Mouse (Mus musculus) forebrain, embryonic 15.5 days (tissue): ENCODE measurements around the gene Otop2. TPM values are rescaled to one million over a fixed set of nuclear protein-coding genes. Genes with fewer than 3 reads are reported as not detected.

ENCODE experiments used
- ATAC-seq: fragments of 200-750 bp; cut with Nextera tagmentation; replicated peaks from 2 replicates; pipeline ENCODE4 v1.8.0; 2017; ENCODE audit warnings: mild to moderate bottlenecking, moderate TSS enrichment, moderate library complexity
- H3K27ac ChIP-seq: fragments of 300-500 bp; sonication (generic); replicated peaks from 2 replicates; pipeline ENCODE4 v1.5.1; 2015; ENCODE audit warnings: mild to moderate bottlenecking, inconsistent platforms
- H3K27me3 ChIP-seq: fragments of 300-500 bp; sonication (generic); 2 replicates; pipeline ENCODE4 v1.6.1; 2015; ENCODE audit warnings: inconsistent platforms
- H3K36me3 ChIP-seq: fragments of 300-500 bp; sonication (generic); 2 replicates; pipeline ENCODE4 v1.6.1; 2015; ENCODE audit warnings: mild to moderate bottlenecking, inconsistent platforms
- H3K4me1 ChIP-seq: fragments of 300-500 bp; sonication (generic); 2 replicates; pipeline ENCODE4 v1.6.1; 2015; ENCODE audit warnings: inconsistent platforms
- H3K4me2 ChIP-seq: fragments of 300-500 bp; sonication (generic); replicated peaks from 2 replicates; pipeline ENCODE4 v1.6.1; 2015; ENCODE audit warnings: mild to moderate bottlenecking, inconsistent platforms
- H3K4me3 ChIP-seq: fragments of 300-500 bp; sonication (generic); 2 replicates; pipeline ENCODE4 v1.5.1; 2015; ENCODE audit warnings: mild to moderate bottlenecking, inconsistent platforms
- H3K9ac ChIP-seq: fragments of 300-500 bp; sonication (generic); replicated peaks from 2 replicates; pipeline ENCODE4 v1.6.1; 2015; ENCODE audit warnings: mild to moderate bottlenecking, inconsistent platforms
- H3K9me3 ChIP-seq: fragments of 300-500 bp; sonication (generic); 2 replicates; pipeline ENCODE4 v1.6.1; 2016; ENCODE audit warnings: inconsistent platforms
- WGBS: fragments of 180-500 bp; shearing (Covaris S2); methylation state at CpG from one replicate; pipeline ENCODE4 v1.1.7; 2015; ENCODE audit warnings: mixed read lengths; 5-methylcytosine and 5-hydroxymethylcytosine counted together
- polyA plus RNA-seq: library from polyadenylated mRNA; unstranded; fragments of >200 nt; fragmentation: Nextera tagmentation; extraction: Ambion mirVana; gene quantifications from 2 replicates; pipeline ENCODE4 v1.2.1, GENCODE M21; 2015

Gene Otop2
- polyA plus RNA-seq, 1 experiment from 2014 or later: not detected

DNA sequence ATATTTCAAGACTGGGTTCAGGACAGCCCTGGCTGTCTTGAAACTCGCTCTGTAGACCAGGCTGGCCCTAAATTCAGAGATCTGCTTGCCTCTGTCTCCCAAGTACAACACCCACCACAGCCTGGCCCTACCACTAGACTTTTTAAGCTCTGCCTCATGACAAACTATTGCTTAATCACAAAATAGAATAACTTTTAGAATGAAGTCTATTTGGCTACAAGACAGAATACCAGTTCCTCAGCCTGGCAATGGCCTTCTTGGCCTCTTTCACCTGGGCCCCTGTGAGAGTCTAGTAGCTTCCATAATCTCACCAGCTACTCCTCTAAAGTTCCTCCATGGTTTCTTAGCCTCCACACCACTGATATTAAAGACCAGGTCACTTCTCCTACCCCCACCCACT, 16.6 kb upstream of the Otop2 start:
- 87% methylated on average over 1 of the region's 1 CpGs for WGBS
- Histone ChIP-seq H3K27ac (no peak overlapping the region), H3K4me1 (peaks cover 16% of the 10 kb centered on the region), H3K9me3 (no peaks in the 10 kb centered on the region), H3K36me3 (no peaks in the 10 kb centered on the region), H3K9ac (no peak overlapping the region), H3K4me2 (no peak overlapping the region), H3K4me3 (no peak overlapping the region), H3K27me3 (no peaks in the 10 kb centered on the region)
- no peak for ATAC-seq

DNA sequence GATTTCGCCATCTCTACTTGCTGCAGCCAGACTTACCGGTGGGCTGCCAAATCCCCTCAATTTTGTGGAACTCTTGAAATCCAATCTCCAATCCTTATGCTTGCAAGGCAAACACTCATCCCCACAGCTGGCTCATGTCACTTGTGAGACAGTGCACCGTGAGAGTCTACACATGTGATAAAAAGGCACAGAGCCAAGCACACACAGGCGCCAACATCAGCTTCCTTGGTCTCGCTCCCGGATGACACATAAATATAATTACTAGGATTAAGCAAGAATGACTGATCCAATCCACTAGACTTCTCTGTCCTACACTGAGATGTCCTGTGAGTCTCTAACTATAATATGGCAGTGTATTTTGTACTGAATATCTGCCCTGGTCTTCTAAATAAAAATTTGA, 16.0 kb upstream of the Otop2 start:
- Histone ChIP-seq H3K9ac (no peak overlapping the region), H3K9me3 (no peaks in the 10 kb centered on the region), H3K4me3 (no peak overlapping the region), H3K36me3 (no peaks in the 10 kb centered on the region), H3K4me1 (peaks cover 15% of the 10 kb centered on the region), H3K27ac (no peak overlapping the region), H3K4me2 (no peak overlapping the region), H3K27me3 (no peaks in the 10 kb centered on the region)
- no peak for ATAC-seq
- 69% methylated on average over 6 of the region's 6 CpGs for WGBS

DNA sequence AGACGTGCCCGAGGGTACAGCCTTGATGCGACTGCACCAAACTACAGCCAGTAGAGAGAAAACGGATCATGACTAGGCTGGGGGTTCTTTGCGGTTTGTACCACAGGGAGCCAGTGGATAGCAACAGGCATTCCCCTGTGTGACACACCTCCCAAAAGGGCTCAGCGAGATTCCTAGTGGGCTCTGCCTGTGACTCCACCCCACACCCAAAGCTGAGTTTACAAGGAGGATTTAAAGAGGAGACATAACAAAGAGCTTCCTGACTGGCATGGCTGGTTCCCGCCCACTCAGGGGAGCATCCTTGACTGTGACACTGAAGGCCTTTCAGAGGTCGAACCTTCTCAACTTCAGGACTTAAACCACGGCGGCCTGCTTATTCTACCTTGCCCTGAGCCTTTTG, 15.5 kb upstream of the Otop2 start:
- H3K4me1 ChIP-seq: peaks cover 10% of the 10 kb centered on the region
- H3K9me3 ChIP-seq: no peaks in the 10 kb centered on the region
- H3K27ac ChIP-seq: no peak overlapping the region
- no peak overlapping the region for H3K9ac ChIP-seq
- H3K36me3 ChIP-seq: no peaks in the 10 kb centered on the region
- 85% methylated on average over 10 of the region's 10 CpGs for WGBS
- no peaks in the 10 kb centered on the region for H3K27me3 ChIP-seq
- H3K4me2 ChIP-seq: no peak overlapping the region
- H3K4me3 ChIP-seq: no peak overlapping the region
- ATAC-seq: no peak

GRCm38 (mm10) chr11:115292631-115293375, 14.2 kb upstream of the Otop2 start:
- 73% methylated on average over 14 of the region's 14 CpGs for WGBS

DNA sequence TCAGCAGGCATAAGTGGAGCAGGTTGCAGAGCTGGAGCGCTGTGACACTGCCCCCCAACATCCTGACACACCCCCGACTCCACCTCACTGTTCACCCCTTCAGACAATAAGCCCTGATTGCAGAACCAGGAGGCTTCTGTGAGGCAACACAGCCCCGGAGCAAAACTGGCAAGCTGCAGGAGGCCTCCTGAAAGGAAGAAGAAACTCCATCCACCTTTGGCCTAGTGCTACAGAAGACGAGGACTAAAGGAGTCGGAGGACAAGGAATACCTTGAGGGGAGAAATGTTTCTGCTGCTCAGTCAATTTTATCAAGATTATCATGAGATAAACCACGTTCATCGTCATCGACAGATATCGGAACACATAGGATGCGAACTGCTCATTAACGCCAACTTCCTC, 11.0 kb upstream of the Otop2 start:
- Histone ChIP-seq H3K27ac (no peak overlapping the region), H3K9me3 (no peaks in the 10 kb centered on the region), H3K4me2 (no peak overlapping the region), H3K4me1 (peaks cover 8% of the 10 kb centered on the region), H3K36me3 (no peaks in the 10 kb centered on the region), H3K4me3 (no peak overlapping the region), H3K9ac (no peak overlapping the region), H3K27me3 (no peaks in the 10 kb centered on the region)
- WGBS: 88% methylated on average over 11 of the region's 11 CpGs
- ATAC-seq: no peak

More at GRCm38 (mm10) chr11:115292631-115293375, 14.2 kb upstream of the Otop2 start:
- Histone ChIP-seq H3K36me3 (no peaks in the 10 kb centered on the region), H3K4me1 (peaks cover 8% of the 10 kb centered on the region), H3K9ac (no peak overlapping the region), H3K4me2 (no peak overlapping the region), H3K27me3 (no peaks in the 10 kb centered on the region), H3K4me3 (no peak overlapping the region), H3K27ac (no peak overlapping the region), H3K9me3 (no peaks in the 10 kb centered on the region)
- ATAC-seq: no peak

DNA sequence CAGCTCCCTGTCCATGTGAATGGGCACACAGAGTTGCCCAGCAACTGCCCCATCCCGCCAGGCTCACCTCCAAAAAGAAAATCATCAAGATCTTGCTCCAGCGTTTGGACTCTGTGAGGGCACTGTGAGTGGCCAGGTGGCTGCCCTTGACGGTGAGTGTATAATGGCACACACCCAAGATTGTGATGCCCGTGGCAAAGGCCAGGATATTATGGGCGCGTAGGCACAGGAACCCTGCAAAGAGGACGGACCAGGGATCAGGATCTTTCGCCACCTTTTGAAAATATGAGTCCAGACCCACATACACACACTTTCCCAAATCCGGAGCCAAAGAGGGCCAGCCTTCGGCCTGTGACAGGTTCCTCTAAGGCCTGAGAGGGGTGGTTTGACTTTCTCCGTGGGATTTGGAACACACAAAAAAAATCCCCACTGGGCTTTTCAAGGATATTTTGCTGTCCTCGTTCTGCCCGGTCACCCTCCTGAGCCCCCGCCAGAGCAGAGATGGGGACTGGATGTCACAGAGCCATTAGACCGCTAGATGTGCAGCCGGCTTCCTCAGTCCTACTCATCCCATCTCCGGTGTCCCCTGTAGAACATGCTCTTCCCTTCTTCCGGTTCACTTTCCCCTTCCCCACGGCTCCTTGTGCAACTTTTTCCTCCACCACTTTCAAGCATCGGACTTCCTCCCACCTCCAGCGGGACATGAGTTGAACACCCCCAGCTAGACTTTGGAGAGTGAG, 10.3 kb upstream of the Otop2 start:
- Histone ChIP-seq H3K4me1 (peaks cover 8% of the 10 kb centered on the region), H3K36me3 (no peaks in the 10 kb centered on the region), H3K9ac (peak overlapping the region; percentile 55), H3K4me2 (peak overlapping the region; percentile 81), H3K4me3 (peak overlapping the region; percentile 49), H3K9me3 (no peaks in the 10 kb centered on the region), H3K27ac (no peak overlapping the region), H3K27me3 (no peaks in the 10 kb centered on the region)
- peak; percentile 19; the same call in 1 of the 2 replicates for ATAC-seq
- whole genome bisulfite sequencing: 52% methylated on average over 21 of the region's 21 CpGs

DNA sequence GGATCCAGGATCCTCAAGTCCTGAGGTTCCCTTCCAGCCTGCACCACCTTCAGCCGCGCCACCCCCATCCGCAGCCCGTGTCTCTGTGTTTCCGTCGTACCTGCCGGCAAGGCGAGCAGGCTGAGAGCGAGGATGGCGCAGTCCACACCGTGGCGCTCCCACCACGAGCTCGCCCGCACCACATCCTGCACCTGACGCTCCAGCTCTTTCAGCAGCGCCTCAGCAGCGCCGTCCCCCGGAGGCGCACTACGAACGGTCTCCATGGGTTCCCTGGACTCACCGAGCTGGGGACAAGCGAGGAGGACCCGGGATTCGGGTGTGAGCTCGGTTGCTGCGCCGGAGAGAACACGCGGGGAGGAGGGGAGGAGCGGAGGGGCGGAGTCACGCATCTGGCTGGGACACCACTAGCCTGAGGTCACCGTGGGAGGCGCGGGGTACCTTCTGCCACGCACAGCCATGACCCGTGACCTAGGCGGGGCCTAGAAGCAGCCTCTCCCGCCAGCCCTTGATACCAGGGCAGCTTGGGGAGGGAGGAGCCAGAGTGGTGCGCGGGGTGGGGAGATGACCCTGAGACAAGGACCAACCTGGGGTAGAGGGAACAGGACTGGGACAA, 9.6 kb upstream of the Otop2 start, which contains the start of gene Fads6:
Gene Fads6, minus strand, starts transcription at position 450 of the 613 bp plus-strand sequence.
- H3K36me3 ChIP-seq: no peaks in the 10 kb centered on the region
- H3K4me1 ChIP-seq: peaks cover 8% of the 10 kb centered on the region
- peak within 1 kb of the TSS; percentile 55 for H3K9ac ChIP-seq
- H3K9me3 ChIP-seq: no peaks in the 10 kb centered on the region
- H3K4me3 ChIP-seq: peak within 1 kb of the TSS; percentile 49
- H3K27me3 ChIP-seq: no peaks in the 10 kb centered on the region
- WGBS: under 1% methylated on average over 44 of the region's 44 CpGs
- H3K4me2 ChIP-seq: peak within 1 kb of the TSS; percentile 81
- peak; percentile 85 for ATAC-seq
- H3K27ac ChIP-seq: no peak within 1 kb of the TSS

DNA sequence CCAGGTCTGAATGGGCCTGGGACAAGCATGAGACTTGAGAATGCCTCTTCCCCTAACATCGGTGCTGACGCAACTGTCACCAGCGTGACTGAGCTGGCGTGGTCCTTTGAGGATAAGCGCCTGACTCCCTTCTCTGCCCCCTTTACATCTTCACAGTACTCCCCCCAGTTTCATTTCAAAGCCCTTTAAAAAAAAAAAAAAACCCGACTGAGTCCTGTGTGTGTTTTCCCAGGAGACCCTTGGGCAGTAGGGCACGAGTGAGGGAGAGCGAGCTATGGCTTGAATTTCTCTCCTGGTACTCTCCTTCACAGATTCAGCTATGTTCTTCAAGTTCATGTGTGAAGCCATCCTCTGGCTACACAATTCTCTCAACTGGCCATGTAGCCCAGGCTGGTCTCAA, 8.8 kb upstream of the Otop2 start:
- H3K4me3 ChIP-seq: no peak overlapping the region
- no peak for ATAC-seq
- H3K4me1 ChIP-seq: peaks cover 8% of the 10 kb centered on the region
- no peak overlapping the region for H3K27ac ChIP-seq
- H3K36me3 ChIP-seq: no peaks in the 10 kb centered on the region
- H3K9ac ChIP-seq: no peak overlapping the region
- WGBS: 75% methylated on average over 8 of the region's 8 CpGs
- no peaks in the 10 kb centered on the region for H3K27me3 ChIP-seq
- H3K9me3 ChIP-seq: no peaks in the 10 kb centered on the region
- no peak overlapping the region for H3K4me2 ChIP-seq

DNA sequence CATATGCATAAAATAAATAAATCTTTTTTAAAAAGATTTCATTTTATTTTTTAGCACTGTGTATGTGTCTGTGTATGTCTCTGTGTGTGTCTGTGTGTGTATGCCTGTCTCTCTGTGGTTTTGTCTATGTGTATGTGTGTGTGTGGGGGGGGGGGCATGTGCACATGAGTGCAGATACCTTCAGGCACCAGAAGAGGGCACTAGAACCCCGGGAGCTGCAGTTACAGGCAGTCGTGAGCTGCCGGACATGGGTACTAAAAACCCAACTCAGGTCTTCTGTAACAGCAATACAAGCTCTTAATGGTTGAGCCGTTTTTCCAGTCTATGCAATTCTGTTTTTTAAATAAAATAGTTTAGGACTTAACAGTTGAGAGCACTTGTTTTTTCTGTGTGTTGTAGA, 6.2 kb upstream of the Otop2 start:
- no peak overlapping the region for H3K4me2 ChIP-seq
- H3K36me3 ChIP-seq: no peaks in the 10 kb centered on the region
- no peak overlapping the region for H3K4me3 ChIP-seq
- ATAC-seq: no peak
- H3K4me1 ChIP-seq: peaks cover 8% of the 10 kb centered on the region
- no peaks in the 10 kb centered on the region for H3K9me3 ChIP-seq
- H3K27ac ChIP-seq: no peak overlapping the region
- no peak overlapping the region for H3K9ac ChIP-seq
- H3K27me3 ChIP-seq: no peaks in the 10 kb centered on the region
- WGBS: 80% methylated on average over 4 of the region's 4 CpGs

DNA sequence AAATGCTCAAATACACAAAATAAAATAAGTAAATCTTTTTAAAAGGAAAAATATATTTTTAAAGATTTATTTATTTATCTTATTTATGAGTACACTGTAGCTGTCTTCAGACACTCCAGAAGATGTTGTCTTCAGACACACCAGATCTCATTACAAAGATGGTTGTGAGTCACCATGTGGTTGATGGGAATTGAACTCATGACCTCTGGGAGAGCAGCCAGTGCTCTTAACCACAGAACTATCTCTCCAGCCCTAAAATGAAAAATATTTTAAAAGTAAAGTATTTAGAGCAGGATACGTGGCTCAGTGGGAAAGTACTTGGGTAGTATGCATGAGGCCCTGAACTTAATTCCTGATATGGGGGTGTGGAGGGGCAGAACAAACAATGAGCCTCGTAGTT, 5.6 kb upstream of the Otop2 start:
- no peaks in the 10 kb centered on the region for H3K36me3 ChIP-seq
- no peak for ATAC-seq
- no peaks in the 10 kb centered on the region for H3K9me3 ChIP-seq
- WGBS: 85% methylated on average over 2 of the region's 2 CpGs
- no peak overlapping the region for H3K27ac ChIP-seq
- no peak overlapping the region for H3K9ac ChIP-seq
- H3K4me1 ChIP-seq: peaks cover 8% of the 10 kb centered on the region
- H3K4me3 ChIP-seq: no peak overlapping the region
- no peak overlapping the region for H3K4me2 ChIP-seq
- no peaks in the 10 kb centered on the region for H3K27me3 ChIP-seq

DNA sequence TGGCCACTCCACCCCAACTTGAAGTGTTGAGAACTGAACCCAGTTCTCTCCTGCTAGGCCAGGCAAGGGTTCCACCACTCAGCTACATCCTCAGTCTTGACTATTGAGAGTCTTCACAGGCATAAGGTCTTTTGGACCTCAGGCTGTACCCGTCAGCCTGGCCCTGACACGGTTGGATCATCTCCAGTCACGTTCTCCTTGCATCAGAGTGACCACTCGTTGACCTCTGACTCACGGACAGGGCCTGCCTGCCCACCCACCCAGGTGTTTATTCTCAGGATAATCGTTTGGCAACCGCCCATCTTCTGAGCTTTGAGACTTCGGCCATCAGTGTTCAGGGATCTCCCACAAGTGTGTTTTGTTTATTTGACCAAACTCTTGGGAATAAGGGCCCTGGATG, 3.8 kb upstream of the Otop2 start:
- Histone ChIP-seq H3K36me3 (no peaks in the 10 kb centered on the region), H3K27ac (no peak overlapping the region), H3K4me3 (no peak overlapping the region), H3K27me3 (no peaks in the 10 kb centered on the region), H3K4me1 (no peaks in the 10 kb centered on the region), H3K9ac (no peak overlapping the region), H3K9me3 (no peaks in the 10 kb centered on the region), H3K4me2 (no peak overlapping the region)
- no peak for ATAC-seq
- 85% methylated on average over 8 of the region's 8 CpGs for WGBS

DNA sequence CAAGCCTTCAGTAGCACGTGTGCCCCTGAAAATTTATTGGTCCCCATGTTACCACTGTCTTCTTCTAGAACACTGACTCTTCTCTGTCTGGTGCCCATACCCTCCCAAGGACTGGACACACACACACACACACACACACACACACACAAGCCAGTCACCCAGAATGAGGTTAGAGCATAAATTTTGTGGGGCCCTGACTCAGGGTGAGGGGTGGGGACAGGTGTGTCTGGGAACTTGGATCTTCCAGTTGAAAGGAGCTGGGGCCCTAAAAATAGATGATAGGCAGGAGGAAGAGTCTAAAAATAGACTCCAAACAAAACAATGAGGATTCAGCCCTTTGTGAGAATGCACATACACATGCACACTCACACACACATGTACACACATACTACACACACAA, 1.8 kb downstream of the Otop2 start:
- Histone ChIP-seq H3K27ac (no peak overlapping the region), H3K4me1 (no peaks in the 10 kb centered on the region), H3K4me2 (no peak overlapping the region), H3K36me3 (no peaks in the 10 kb centered on the region), H3K9me3 (no peaks in the 10 kb centered on the region), H3K4me3 (no peak overlapping the region), H3K9ac (no peak overlapping the region), H3K27me3 (no peaks in the 10 kb centered on the region)
- WGBS: 92% methylated on average over 1 of the region's 1 CpGs
- ATAC-seq: no peak
